Mouse (Mus musculus) spleen, adult 2 months (tissue): ENCODE results near the gene Msh3.
"Not testable (repeated sequence)": the region's sequence is repeated elsewhere in the genome, so short reads cannot be mapped to it uniquely, and the experiment has no call there.

Source experiments
- CTCF ChIP-seq: fragments of 200-500 bp; IDR thresholded peaks from 2 replicates; pipeline ENCODE4 v1.5.1; 2011; ENCODE audit warnings: mild to moderate bottlenecking, inconsistent platforms; ENCODE audit not compliant: insufficient read depth, insufficient read length, insufficient replicate concordance; ENCODE audit errors: extremely low read depth
- POLR2A ChIP-seq: fragments of 200-500 bp; IDR thresholded peaks from 2 replicates; pipeline ENCODE4 v1.6.1; 2011; ENCODE audit warnings: low read depth, low read length, inconsistent platforms

DNA sequence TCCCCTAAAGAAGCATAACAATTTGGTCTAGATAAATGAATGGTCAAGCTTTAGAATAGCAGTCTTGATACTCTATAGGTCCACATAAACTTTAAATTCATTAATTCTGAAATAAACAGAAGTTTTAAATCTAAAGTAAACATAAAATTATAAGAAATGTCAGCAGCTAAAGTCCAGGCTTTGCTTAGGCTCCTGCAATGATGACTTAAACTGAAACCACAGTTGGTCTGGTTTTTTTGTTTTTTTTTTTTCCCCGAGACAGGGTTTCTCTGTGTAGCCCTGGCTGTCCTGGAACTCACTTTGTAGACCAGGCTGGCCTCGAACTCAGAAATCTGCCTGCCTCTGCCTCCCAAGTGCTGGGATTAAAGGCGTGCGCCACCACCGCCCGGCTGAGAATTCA lies 16.7 kb upstream of the Msh3 start:
- TF ChIP-seq CTCF, POLR2A: not testable (repeated sequence)
